21 mouse cellular contexts compared by ENCODE assay signal in the genomic region with DNA sequence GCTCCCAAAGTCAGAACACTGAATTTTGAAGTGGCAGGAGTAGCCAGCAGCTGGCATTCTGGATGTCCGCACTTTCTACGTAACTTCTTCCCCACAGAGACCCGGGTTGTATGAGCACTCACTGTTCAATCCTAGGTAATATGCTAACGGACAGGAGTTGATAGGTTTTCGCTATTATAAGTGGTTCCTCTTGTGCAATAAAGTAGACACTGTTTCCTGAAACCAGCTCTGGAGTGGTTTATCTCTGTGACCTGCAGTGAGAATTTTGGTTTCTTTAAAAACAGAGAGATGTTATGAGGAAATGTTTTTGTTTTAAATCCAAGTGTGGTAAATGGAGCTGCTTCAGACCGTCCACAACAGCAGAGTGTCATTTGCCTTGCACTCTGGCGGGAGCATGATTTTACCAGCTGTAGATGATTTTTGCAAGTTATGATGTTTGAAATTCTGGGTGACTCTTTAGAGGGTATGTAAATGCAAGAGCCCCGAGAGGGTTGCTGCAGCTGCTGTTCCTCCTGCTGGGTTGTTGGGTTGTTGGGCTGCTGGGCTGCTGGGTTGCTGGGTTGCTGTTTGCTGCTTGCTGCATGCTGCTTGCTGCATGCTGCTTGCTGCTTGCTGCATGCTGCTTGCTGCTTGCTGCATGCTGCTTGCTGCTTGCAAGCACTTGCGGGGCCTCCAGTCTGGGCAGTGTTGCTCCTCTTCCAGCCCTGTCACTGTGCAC. TPM values are rescaled to one million over a fixed set of nuclear protein-coding genes. Genes with fewer than 3 reads are reported as not detected.
DNase-seq lines count a peak whose midpoint lies in the region; ATAC-seq lines count a peak whose summit lies in the region.
"Had no signal": no experiment of that assay in that cellular context is flagged by ENCODE, and none has a peak within 500 bp of the region (broad histone marks: within the 10 kb centered on the region; RNA-seq: fewer than 3 reads in every experiment).

No protein-coding gene starts in this region.

- H3K27ac ChIP-seq in midbrain, embryonic 10.5 days (replicated peaks): peak overlapping the region; percentile 68
- no peak overlapping the region for H3K27ac ChIP-seq in midbrain, embryonic 14.5 days (replicated peaks; ENCODE audit: low read depth, low read length)
- H3K27ac ChIP-seq in kidney, embryonic 16.5 days (ENCODE audit: low read length): no peak overlapping the region
- H3K27ac ChIP-seq: forebrain, embryonic 12.5 days; heart, adult 2 months; hindbrain, embryonic 12.5 days; hindbrain, postnatal 0 days; intestine, embryonic 15.5 days had no signal

- no peak overlapping the region for H3K9ac ChIP-seq in midbrain, embryonic 14.5 days (replicated peaks; ENCODE audit: low read length)
- no peak overlapping the region for H3K9ac ChIP-seq in kidney, embryonic 16.5 days (replicated peaks; ENCODE audit: low read length)
- H3K9ac ChIP-seq: forebrain, embryonic 12.5 days; forebrain, postnatal 0 days; heart, embryonic 12.5 days; hindbrain, embryonic 12.5 days; intestine, embryonic 15.5 days had no signal

- WGBS in midbrain, embryonic 10.5 days: 77% methylated on average over 9 of the region's 9 CpGs
- WGBS in midbrain, embryonic 14.5 days: 78% methylated on average over 9 of the region's 9 CpGs
- WGBS in kidney, embryonic 16.5 days: 77% methylated on average over 9 of the region's 9 CpGs

- no peak for ATAC-seq in midbrain, embryonic 14.5 days (ENCODE audit: low FRiP score, low TSS enrichment)
- ATAC-seq in hematopoietic stem cell, adult 5-6 weeks (replicated peaks in 1 of 2; ENCODE audit: insufficient read depth in 1 of 2, low FRiP score in 2 of 2, low TSS enrichment in 1 of 2, low read depth in 1 of 2, poor library complexity in 2 of 2, severe bottlenecking in 2 of 2): peak; percentile 36 to 74; a peak in 3 of 4 replicates
- no peak for ATAC-seq in kidney, embryonic 16.5 days (ENCODE audit: low FRiP score, low TSS enrichment)
- ATAC-seq: forebrain, postnatal 0 days; hindbrain, postnatal 0 days; intestine, embryonic 15.5 days had no signal

- no peak overlapping the region for H3K4me2 ChIP-seq in midbrain, embryonic 14.5 days (ENCODE audit: low read length)
- no peak overlapping the region for H3K4me2 ChIP-seq in kidney, embryonic 16.5 days (replicated peaks; ENCODE audit: low read depth, low read length)
- H3K4me2 ChIP-seq: forebrain, embryonic 12.5 days; heart, embryonic 12.5 days; hindbrain, embryonic 12.5 days; intestine, embryonic 15.5 days had no signal

- DNase-seq in heart, adult 11 months: peak; percentile 67
- no peak for DNase-seq in heart, adult 8-10 months (ENCODE audit: low spot score)
- no peak for DNase-seq in midbrain, embryonic 10.5 days (ENCODE audit: low spot score)
- DNase-seq in midbrain, embryonic 14.5 days: no peak
- no peak for DNase-seq in cerebellum, adult 9-11 months
- DNase-seq: adrenal gland, postnatal 10 days; cerebellum, adult 11 months; cerebellum, adult 9-10 months; cerebellum, postnatal 36 days; forebrain, postnatal 0 days; gastrocnemius, postnatal 36 days; heart, adult 2 months; kidney, adult 2 months had no signal

- no peak overlapping the region for H3K4me3 ChIP-seq in midbrain, embryonic 10.5 days
- H3K4me3 ChIP-seq in midbrain, embryonic 14.5 days (replicated peaks; ENCODE audit: low read depth, low read length): no peak overlapping the region
- H3K4me3 ChIP-seq in kidney, embryonic 16.5 days (ENCODE audit: low read length): no peak overlapping the region
- H3K4me3 ChIP-seq: forebrain, embryonic 12.5 days; heart, adult 2 months; heart, embryonic 12.5 days; hindbrain, embryonic 12.5 days; intestine, embryonic 15.5 days had no signal

- peaks cover 16% of the 10 kb centered on the region for H3K4me1 ChIP-seq in midbrain, embryonic 10.5 days
- 0 out of 2 replicates have a peak, but pooled peaks cover 2% of the 10 kb centered on the region for H3K4me1 ChIP-seq in midbrain, embryonic 14.5 days (ENCODE audit: control insufficient read depth, insufficient read depth, low read length)
- no peaks in the 10 kb centered on the region for H3K4me1 ChIP-seq in kidney, embryonic 16.5 days (ENCODE audit: insufficient read depth, low read length)
- H3K4me1 ChIP-seq: intestine, embryonic 15.5 days had no signal

- H3K9me3 ChIP-seq in midbrain, embryonic 10.5 days (replicated peaks): no peaks in the 10 kb centered on the region
- H3K9me3 ChIP-seq in midbrain, embryonic 14.5 days (ENCODE audit: control insufficient read depth, low read length): no peaks in the 10 kb centered on the region
- no peaks in the 10 kb centered on the region for H3K9me3 ChIP-seq in kidney, embryonic 16.5 days (ENCODE audit: low read length)
- H3K9me3 ChIP-seq: forebrain, embryonic 12.5 days; heart, embryonic 12.5 days; hindbrain, embryonic 12.5 days; intestine, embryonic 15.5 days had no signal

- peaks cover 4% of the 10 kb centered on the region; the same call in 1 of the 2 replicates for H3K27me3 ChIP-seq in midbrain, embryonic 10.5 days (ENCODE audit: low read depth, poor library complexity, severe bottlenecking)
- no peaks in the 10 kb centered on the region for H3K27me3 ChIP-seq in midbrain, embryonic 14.5 days (ENCODE audit: control insufficient read depth, insufficient read depth, low read length)
- no peaks in the 10 kb centered on the region for H3K27me3 ChIP-seq in kidney, embryonic 16.5 days (ENCODE audit: insufficient read depth, low read length)
- H3K27me3 ChIP-seq: forebrain, embryonic 12.5 days; heart, embryonic 12.5 days; hindbrain, embryonic 12.5 days; intestine, embryonic 15.5 days had no signal

- no peaks in the 10 kb centered on the region for H3K36me3 ChIP-seq in midbrain, embryonic 10.5 days
- H3K36me3 ChIP-seq in midbrain, embryonic 14.5 days (ENCODE audit: control insufficient read depth, insufficient read depth, low read length): no peaks in the 10 kb centered on the region
- no peaks in the 10 kb centered on the region for H3K36me3 ChIP-seq in kidney, embryonic 16.5 days (ENCODE audit: insufficient read depth, low read length)
- H3K36me3 ChIP-seq: forebrain, embryonic 12.5 days; heart, embryonic 12.5 days; hindbrain, embryonic 12.5 days; intestine, embryonic 15.5 days had no signal

RNA-seq across cellular contexts. Expression of a gene that starts 18.8 kb away (rescaled TPM):
- total RNA-seq in heart, adult 8-10 months (2022): 1 to 10 TPM in 3 of 4 experiments, under 1 TPM in 1; 0.98 to 2.1 (median 1.6) TPM
- 9.7 and 11.3 TPM in 2 replicates for polyA plus RNA-seq in midbrain, embryonic 10.5 days (2016; fragmentation: Nextera tagmentation; extraction: Ambion mirVana)
- 4.2 and 6.4 TPM in 2 replicates for polyA plus RNA-seq in midbrain, embryonic 14.5 days (2014; fragmentation: Nextera tagmentation; extraction: Ambion mirVana)
- 0.20 and 0.81 TPM in 2 replicates for total RNA-seq in hematopoietic stem cell, adult 5-6 weeks (2017)
- 0.96 and 1.2 TPM in 2 replicates for polyA plus RNA-seq in kidney, embryonic 16.5 days (2015; fragmentation: Nextera tagmentation; extraction: Ambion mirVana)
- polyA plus RNA-seq: C2C12 had no signal

Comparison
In these comparisons a context has a peak if more than half of its experiments do, and no peak if none do; other contexts are left out.
1. ATAC-seq: peak in hematopoietic stem cell, adult 5-6 weeks (2 of 2); none in midbrain, embryonic 14.5 days (single experiment) and kidney, embryonic 16.5 days (single experiment).